Mouse (Mus musculus): ENCODE data around the gene Lgr4.

- no peak for TF ChIP-seq CTCF (IDR thresholded peaks at IDR 0.05; ENCODE audit: low read depth)
- no peak for TF ChIP-seq EP300 (IDR thresholded peaks at IDR 0.05; ENCODE audit: low read depth)
These were observed 28.1 kb downstream of the Lgr4 start for GRCm38 (mm10) chr2:109945532-109945931.

Data from heart, postnatal 0 days (tissue).